Mouse (Mus musculus): ENCODE measurements at regions not wholly inside any gene's neighbourhood (a gene's known extent, or its start where the extent isn't known, plus 50 kb on each side); places are given as distances from the start of the nearest gene placed in this dataset.

DNA sequence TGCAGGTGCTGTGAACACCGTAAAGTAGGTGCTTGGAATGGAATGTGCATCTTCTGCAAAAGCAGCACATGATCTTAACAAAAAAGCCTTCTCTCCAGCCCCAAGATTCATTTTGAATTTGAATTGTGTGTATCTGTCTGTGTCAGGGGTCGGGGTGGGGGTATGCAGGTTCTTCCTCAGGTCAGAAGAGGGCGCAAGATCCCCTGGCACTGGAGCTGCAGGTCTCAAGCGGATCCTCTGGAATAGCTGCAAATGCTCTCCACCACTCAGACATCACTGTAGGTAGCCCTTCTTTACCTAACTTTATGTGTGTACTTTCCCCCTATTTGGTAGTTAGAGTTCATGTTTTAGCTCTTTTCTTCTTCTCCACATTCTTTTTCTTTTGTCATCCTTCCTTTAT, 199.5 kb upstream of the Nampt start:
- in situ Hi-C loops (cut with MboI; ENCODE audit: low pct_unique_long_range_greater_than_20kb in 1 of 2, low sequenced_read_pairs in 2 of 2, unreplicated experiment in 1 of 2), result no loop called here

DNA sequence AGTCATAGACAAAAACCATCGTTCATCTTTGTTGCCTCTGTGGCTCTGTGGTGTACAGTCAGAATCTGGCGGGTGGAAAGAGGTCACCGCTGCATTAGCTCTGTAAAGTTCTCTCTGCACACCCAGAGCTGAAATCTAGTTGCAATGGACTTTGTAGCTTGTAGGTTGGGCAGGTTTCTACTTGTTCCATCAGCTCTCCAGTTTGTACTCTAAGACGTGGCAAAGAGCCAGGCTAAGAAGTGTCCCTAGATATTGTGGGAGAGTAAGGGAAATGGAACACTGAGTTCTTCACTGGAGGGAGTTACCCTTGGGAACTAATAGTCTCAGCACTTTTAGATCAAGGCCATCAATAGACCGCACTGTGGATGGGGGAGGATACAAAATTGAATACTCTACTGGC, 197.6 kb upstream of the Nampt start:
- in situ Hi-C loops (cut with MboI; ENCODE audit: low pct_unique_long_range_greater_than_20kb in 1 of 2, low sequenced_read_pairs in 2 of 2, unreplicated experiment in 1 of 2), result no loop called here

DNA sequence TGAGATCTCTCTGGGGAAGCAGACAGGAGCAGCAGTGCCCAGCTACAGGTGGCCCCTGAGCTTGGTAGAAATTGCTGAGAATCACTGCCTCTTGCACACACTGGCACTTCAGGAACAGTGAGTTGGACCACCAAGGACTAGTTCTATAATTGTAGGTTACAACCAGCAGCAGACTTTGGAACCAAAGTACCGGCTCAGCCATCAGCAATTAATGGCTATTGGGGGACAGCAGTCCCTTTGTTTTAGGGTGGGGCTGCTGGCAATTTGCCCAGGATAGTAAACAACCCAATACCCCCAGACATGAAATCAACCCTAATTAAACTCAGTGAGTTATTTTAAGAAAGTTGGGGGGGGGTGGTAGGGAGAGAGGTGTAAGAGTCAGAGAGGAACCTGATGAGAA, 190.8 kb upstream of the Nampt start:
- in situ Hi-C loops (cut with MboI; ENCODE audit: low pct_unique_long_range_greater_than_20kb in 1 of 2, low sequenced_read_pairs in 2 of 2, unreplicated experiment in 1 of 2), result no loop called here

DNA sequence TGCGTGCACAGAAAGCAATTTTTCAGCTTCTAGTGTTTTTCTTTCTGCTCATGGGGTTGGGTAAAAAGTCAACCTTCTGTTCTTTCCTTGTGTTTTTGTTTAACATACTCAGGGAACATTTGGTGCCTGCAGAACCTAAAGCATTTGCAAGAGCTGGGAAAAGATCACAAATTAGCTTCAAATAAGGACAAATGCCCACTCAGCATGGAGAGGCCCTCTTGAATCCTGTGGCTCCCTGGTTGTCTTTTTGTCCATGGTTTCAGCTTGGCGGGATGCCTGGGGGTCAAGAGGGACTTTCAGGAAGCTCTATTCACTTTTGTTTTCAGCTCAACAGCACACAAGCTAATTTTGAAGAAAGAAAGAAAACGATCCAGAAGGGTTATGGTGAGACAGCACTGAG, 186.4 kb upstream of the Nampt start:
- in situ Hi-C loops (cut with MboI; ENCODE audit: low pct_unique_long_range_greater_than_20kb in 1 of 2, low sequenced_read_pairs in 2 of 2, unreplicated experiment in 1 of 2), result loop anchor here in 1 of 2 experiments (10.0 kb wide), 1 partner anchor 262 kb away; no protein-coding TSS in a partner anchor

DNA sequence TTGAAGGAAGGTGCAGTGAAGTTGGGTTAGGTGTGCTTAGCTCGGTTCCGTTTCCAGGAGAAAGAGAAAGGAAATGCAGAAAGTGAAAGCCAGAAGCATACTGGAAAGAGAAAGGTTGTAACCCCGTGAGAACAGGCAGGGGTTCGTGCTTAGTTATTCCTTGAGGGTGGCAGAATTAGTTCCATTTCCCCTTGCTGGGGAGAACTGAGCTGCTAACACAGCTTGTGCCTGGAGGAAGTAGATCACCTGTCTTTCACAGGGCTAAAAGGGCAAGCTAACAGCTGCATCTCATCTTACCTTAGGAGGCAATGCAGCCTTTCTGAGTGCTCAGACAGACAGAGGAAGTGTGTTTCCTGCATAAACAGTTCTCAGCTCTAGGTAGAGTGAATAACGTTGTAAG, 184.3 kb upstream of the Nampt start:
- in situ Hi-C loops (cut with MboI; ENCODE audit: low pct_unique_long_range_greater_than_20kb in 1 of 2, low sequenced_read_pairs in 2 of 2, unreplicated experiment in 1 of 2), result loop anchor here (5.0 to 10.0 kb wide), 2 partner anchors 260 to 262 kb away; no protein-coding TSS in a partner anchor

DNA sequence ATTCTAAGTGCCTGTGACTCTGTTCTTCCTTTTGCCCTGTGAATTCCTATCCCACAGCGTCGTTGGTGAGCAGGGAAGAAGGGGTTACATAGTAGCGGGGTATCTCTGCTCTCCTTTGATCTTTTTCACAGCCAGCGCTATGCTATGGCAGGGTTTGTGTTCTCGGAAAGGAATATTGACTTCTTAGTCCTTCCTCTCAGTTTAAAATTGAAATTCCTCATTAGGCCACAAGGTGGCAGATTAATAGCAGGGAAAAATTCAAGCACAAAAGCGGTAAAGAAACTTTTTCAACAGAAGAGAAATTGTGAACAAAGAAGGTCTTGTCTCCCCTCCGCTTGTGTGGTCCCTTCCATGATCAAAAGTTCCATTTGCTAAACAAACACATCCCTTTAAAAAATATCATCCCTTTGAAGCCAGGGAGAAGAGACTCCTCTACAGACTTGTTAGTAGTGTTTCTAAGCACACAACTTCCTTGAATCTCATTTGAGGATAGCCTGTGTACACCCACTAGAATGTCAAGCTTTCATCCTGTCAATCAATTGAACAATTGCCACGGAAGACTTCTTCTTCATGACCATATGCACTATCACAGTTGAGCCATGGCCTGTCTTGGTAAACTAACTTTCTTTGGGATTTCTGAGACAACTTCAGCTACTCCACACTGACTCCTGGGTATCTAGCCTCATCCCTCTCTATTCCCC, 181.8 kb upstream of the Nampt start:
- in situ Hi-C loops (cut with MboI; ENCODE audit: low pct_unique_long_range_greater_than_20kb in 1 of 2, low sequenced_read_pairs in 2 of 2, unreplicated experiment in 1 of 2), result loop anchor here (5.0 to 10.0 kb wide), 2 partner anchors 257 to 260 kb away; no protein-coding TSS in a partner anchor

DNA sequence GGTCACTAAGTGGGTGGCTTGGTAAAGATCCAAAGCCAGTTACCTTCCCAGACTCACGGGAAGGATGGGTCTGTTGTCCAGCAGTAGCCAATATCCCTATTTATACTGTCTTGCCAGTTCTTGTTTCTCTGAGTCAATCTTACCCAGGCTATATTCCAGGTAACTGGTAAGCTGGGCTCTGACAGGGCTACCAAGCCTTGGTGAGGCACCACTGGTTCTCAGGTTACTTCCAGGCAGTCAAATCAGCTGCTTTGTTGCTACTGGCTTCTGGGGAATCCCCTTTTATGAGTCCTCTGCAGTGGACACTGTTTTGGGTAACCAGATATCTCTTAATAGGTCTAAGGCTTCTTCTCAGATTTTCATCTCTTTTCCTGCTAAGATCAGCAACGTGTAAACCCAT, 178.8 kb upstream of the Nampt start:
- in situ Hi-C loops (cut with MboI; ENCODE audit: low pct_unique_long_range_greater_than_20kb in 1 of 2, low sequenced_read_pairs in 2 of 2, unreplicated experiment in 1 of 2), result no loop called here

DNA sequence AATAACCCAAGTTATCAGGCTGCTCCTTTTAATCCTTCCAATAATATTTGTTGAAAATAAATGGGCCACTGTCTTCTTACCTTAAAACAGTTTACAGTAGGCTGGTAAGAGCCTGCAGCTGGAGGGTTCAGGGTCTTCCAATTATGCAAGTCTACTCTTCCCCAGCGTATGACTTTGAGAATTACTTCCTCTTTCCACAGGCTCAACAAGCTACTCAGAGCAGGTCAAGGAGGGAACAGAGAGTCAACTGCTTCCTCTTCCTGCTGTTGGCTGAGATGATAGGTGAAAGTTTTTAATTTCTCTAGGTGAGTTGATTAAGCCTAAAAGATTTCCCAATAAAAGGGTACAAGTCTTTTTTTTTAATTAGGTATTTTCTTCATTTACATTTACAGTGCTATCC, 176.9 kb upstream of the Nampt start:
- in situ Hi-C loops (cut with MboI; ENCODE audit: low pct_unique_long_range_greater_than_20kb in 1 of 2, low sequenced_read_pairs in 2 of 2, unreplicated experiment in 1 of 2), result no loop called here

DNA sequence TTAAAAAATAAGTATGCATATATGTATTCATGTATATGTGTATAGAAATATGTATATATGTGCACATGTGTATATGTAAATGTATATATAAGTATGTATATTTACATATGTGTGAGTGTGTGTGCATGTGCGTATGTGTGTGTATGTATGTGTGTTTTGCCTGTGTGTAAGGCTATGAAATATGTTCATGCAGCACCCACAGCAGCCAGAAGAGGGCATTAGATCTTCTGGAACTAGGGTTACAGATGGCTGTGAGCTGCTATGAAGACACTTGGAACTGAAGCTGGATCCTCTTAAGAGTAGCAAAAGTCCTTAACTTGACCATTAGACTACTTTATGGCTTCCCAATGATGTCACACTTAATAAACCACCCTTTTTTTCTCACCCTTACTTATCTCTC, 166.2 kb upstream of the Nampt start:
- in situ Hi-C loops (cut with MboI; ENCODE audit: low pct_unique_long_range_greater_than_20kb in 1 of 2, low sequenced_read_pairs in 2 of 2, unreplicated experiment in 1 of 2), result no loop called here

DNA sequence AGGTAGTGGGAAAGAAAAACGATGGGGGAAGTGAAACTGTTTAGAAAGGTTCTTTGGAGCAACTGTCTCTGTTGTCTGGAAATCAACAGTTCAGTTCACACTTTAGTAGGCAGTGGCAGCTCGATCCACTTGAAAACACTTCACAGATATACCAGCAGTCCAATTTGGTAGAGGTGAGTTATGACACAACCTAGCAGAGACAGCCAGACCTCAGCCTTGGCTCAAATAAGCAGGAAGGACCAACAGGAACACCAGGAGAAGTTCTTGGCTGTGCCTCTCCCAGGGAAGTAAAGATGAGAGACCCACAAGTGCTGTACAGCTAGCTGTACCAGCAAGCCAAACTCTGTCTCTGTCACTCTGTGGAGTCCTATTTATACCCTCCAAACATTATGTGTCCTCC, 163.2 kb upstream of the Nampt start:
- in situ Hi-C loops (cut with MboI; ENCODE audit: low pct_unique_long_range_greater_than_20kb in 1 of 2, low sequenced_read_pairs in 2 of 2, unreplicated experiment in 1 of 2), result no loop called here

DNA sequence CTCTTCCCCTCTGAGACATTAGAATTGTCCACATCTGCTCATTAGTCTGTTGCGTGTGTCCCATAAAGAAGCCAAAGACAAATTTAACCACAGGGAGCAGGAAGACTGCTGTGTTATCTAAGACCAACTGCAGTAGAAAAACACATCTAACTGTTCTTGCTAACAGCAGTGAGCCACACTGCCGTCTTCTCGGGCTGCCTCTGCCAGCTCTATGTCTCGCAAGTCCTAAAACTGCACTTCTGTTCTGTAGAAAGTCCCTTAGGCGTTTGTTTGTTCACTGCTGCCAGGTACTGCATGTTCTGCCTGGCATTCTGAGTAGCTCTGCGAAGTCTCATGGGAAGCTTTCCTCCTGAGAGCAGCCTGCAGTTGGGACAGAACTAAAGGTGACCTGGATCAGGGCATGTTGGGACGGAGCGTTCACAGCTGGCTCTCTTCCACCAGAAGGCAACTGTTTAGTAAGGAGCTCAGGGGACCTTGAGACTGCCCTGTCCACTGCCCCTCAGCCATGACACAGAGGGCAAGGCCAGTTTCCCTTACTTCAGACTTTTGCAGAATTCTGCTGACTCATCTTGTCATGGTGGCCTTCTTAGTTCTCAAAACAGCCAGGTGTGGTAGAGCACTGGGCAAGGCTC, 157.4 kb upstream of the Nampt start:
- in situ Hi-C loops (cut with MboI; ENCODE audit: low pct_unique_long_range_greater_than_20kb in 1 of 2, low sequenced_read_pairs in 2 of 2, unreplicated experiment in 1 of 2), result no loop called here

DNA sequence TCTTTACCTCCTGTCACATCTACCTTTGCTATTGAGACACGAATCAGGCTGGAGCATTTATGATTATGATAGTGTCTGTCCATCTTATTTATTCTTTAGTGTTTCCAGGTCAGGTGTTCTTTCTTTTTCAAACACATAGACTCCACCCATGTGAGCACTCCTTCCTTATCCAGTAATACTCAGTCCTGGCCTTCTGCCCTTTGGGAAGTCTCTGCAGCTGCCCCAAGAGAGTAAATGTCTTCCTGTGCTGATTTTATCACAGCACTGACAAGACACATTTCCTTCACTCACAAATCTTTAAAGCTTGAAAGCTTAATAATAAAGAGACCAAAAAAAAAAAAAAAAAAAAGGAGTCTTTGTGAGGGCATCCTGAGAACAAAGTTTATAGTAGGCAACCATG, 153.3 kb upstream of the Nampt start:
- in situ Hi-C loops (cut with MboI; ENCODE audit: low pct_unique_long_range_greater_than_20kb in 1 of 2, low sequenced_read_pairs in 2 of 2, unreplicated experiment in 1 of 2), result no loop called here

DNA sequence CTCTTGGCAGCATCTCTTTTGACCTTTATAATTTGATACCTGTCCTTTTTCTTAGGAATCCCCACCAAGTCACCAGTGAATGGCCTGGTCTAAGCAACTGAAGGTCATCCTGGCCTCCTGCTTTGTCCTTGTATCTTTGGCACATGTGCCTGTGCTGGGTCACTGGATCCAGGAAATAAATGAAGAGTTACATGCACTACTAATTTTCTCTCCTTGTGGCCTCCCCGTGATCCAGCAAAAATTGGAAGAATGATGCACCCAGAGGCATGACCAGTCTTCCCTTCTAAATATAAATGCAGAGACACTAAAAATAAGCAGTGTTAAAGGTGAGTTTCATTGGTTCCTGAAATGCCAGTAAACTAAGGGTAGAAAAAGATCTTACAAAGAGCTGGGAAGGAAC, 141.4 kb upstream of the Nampt start:
- in situ Hi-C loops (cut with MboI; ENCODE audit: low pct_unique_long_range_greater_than_20kb in 1 of 2, low sequenced_read_pairs in 2 of 2, unreplicated experiment in 1 of 2), result no loop called here

DNA sequence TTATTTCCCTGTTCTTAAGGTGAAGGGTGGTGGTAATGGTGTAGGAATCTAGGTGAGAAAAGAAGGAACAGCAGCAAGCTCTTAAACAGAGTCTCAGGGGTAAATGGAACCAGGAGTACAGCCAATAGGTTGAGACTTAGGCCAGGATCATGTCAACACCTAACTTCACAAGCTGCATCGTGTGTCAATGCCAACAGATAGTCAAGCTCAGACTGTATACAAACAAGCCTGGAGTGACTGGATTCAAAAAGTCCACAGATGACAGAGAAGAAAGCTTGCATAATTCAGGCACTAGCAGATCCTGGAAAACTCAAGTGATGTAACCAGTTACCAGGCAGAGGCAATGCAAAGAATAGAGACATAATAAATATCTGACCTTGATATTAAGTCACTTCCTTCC, 140.6 kb upstream of the Nampt start:
- in situ Hi-C loops (cut with MboI; ENCODE audit: low pct_unique_long_range_greater_than_20kb in 1 of 2, low sequenced_read_pairs in 2 of 2, unreplicated experiment in 1 of 2), result no loop called here

DNA sequence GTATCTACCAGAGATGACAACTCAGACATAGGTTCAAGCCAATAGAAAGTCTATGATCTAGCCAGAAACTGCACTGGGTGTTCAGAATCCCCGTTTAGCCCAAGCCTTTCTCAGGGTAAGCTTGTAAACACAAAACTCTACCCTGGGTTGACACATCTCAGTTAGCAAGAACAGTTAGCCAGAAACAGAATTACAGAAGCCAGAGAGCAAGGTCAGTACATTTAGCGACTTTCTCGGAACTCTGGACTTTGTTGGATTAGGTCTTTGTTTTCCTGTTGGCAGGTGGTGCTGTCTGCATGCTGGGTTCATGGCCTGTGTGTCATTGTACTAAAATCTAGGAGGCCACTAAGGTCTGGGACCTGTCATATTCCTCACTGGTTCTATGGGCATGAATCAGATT, 137.4 kb upstream of the Nampt start:
- in situ Hi-C loops (cut with MboI; ENCODE audit: low pct_unique_long_range_greater_than_20kb in 1 of 2, low sequenced_read_pairs in 2 of 2, unreplicated experiment in 1 of 2), result no loop called here

DNA sequence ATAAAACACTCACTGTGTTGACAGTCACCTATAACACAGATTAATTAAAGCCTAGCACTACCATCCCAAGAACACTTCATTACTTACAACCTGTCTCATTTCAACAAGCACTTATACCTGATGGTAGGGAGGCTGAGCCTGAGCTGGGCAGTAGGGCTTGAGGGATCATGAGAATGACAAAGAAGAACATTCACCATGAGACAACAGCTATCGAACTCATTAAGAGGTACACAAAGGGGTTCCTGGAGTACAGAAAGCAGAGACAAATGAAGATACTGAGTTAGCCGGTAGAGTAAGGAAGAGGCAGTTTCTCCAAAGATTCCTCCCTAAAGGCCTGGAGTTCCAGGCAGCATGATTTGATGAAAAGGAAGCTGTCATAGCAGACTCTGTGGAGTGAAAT, 136.0 kb upstream of the Nampt start:
- in situ Hi-C loops (cut with MboI; ENCODE audit: low pct_unique_long_range_greater_than_20kb in 1 of 2, low sequenced_read_pairs in 2 of 2, unreplicated experiment in 1 of 2), result no loop called here

DNA sequence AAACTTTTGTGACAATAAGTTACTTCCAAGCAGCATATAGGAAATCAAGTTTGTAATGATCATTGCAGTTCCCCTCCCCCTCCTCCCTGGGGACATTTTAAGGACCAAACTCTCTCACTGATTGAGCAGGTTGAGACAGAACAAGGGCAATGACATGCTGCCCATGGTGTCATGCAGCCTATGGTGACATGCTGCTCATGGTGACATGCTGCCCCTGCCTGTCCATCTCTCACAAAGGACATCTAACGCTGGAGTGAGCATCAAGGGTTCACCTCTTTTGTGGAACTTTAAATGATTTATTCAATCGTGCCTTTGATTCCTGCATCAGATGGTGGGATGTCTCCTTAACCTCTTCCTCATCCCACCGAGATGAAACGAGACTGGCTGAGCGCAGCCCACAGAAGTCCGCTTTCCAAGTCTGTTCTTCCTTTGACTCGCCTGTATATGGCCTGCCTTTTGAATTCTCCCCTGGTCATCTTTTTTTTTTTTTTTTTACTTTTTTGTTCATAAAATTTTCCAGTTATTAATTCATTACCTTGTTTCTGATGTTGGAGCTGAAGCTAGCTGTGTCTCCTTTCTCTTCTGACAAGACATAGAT, 133.5 kb upstream of the Nampt start:
- in situ Hi-C loops (cut with MboI; ENCODE audit: low pct_unique_long_range_greater_than_20kb in 1 of 2, low sequenced_read_pairs in 2 of 2, unreplicated experiment in 1 of 2), result no loop called here

DNA sequence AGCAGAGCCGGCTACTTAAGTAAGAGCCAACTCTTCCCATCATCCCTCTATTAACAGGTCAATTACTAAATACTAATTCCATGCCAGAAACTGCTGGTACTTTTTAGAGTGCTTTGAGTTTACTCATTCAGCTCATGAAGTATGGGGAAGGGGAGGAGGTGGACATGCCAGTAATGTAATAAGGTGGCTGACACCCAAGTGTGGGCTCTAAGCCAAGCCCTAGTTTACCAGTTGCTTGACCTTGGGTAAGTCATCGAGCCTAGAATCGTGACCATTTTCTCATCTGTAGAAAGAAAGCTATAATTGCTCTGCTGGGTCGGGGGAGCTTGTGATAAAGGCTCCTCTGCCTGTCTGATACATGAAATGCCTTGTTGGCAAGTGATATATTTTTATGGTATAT, 130.0 kb upstream of the Nampt start:
- in situ Hi-C loops (cut with MboI; ENCODE audit: low pct_unique_long_range_greater_than_20kb in 1 of 2, low sequenced_read_pairs in 2 of 2, unreplicated experiment in 1 of 2), result no loop called here

DNA sequence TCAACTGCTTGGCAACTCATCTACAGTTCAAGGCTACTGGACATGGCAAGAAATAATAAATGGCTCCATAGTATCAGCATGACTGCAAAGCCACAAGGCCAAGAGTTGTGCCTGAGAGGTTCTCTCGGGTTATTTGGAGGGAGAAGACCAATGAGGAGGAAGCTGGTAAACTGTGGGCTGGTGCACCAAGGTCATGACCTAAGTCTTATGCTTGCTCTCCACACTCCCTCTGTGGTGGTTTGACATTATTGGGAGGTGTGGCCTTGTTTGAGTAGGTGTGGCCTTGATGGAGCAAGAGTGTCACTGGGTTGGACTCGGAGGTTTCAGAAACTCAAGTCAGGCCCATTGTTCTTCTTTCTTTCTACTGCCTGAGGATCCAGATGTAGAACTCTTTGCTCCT, 129.2 kb upstream of the Nampt start:
- in situ Hi-C loops (cut with MboI; ENCODE audit: low pct_unique_long_range_greater_than_20kb in 1 of 2, low sequenced_read_pairs in 2 of 2, unreplicated experiment in 1 of 2), result no loop called here
